Mouse (Mus musculus): ENCODE data around the gene Snx25. TPM values are rescaled to one million over a fixed set of nuclear protein-coding genes. Genes with fewer than 3 reads are reported as not detected.

Snx25 gene
- polyA plus RNA-seq, 1 experiment: 6.8 TPM

Other genes with a start within 250 kb of the Snx25 start
- gene Ccdc110, start 217.5 kb downstream of the Snx25 start, polyA plus RNA-seq (2012; rRNA removed): 0.05 TPM in 1 of 2 replicates, not detected in the other
- 0.14 and 0.16 TPM in 2 replicates for gene 1700029J07Rik, start 176.9 kb downstream of the Snx25 start, polyA plus RNA-seq (2012; rRNA removed)
- gene Ufsp2, start 176.6 kb downstream of the Snx25 start, polyA plus RNA-seq (2012; rRNA removed): 17.7 and 20.5 TPM in 2 replicates
- 0.03 and 0.05 TPM in 2 replicates for gene Lrp2bp, start 152.9 kb downstream of the Snx25 start, polyA plus RNA-seq (2012; rRNA removed)
- 6.0 and 8.6 TPM in 2 replicates for gene Ankrd37, start 146.5 kb downstream of the Snx25 start, polyA plus RNA-seq (2012; rRNA removed)
- gene Cfap97, start 388 bp downstream of the Snx25 start, polyA plus RNA-seq (2012; rRNA removed): 2.9 and 4.3 TPM in 2 replicates
- 99.2 and 105 TPM in 2 replicates for gene Slc25a4, start 59.1 kb upstream of the Snx25 start, polyA plus RNA-seq (2012; rRNA removed)
- not detected in 2 replicates for gene Helt, start 142.5 kb upstream of the Snx25 start, polyA plus RNA-seq (2012; rRNA removed)

Data from large intestine, adult 2 months (tissue).